Mouse (Mus musculus) 416B (cell line): ENCODE data around the gene Nanos2.

ENCODE experiments used
- DNase-seq: peaks from one replicate; pipeline ENCODE4 v3.0.0; 2011; ENCODE audit warnings: low read depth

The Nanos2 gene

DNA sequence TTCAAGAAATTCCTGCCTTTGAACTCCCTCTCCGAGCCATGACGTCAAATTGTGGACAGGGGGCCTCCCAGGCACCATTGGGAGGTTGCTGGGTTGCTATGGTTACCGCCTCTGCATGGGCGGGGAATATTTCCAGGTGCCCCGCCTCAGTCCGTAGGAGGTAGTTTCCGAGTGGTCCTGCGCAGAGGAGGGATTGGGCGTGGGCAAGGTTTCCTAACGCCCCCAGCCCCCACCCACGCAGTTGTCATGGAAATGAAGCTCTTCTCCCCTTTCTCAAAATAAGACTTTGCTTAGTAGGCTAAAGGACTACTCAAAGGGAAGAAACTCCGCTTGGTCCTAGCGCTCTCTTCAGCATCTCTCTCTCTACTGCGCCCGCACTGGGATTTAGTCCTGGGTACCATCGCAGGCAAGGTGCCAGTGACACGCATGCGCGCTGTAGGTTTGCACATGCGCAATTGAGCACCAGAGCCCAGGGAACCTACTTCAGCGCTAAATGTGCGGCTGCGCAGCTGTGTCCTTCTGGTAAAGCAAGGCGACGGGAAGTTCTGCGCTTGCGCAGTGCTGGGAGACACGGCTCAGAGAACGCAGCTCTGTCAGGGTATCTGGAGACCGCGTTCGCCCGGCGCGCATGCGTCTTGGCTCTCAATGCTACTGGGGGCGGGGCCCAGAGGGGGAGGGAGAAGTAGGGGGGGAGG lies 3.5 kb downstream of the Nanos2 start, which contains the start of gene Mypop:
Mypop (plus strand) TSS at position 645 of the 695 bp plus-strand sequence.
- DNase-seq, result peak; percentile 100

DNA sequence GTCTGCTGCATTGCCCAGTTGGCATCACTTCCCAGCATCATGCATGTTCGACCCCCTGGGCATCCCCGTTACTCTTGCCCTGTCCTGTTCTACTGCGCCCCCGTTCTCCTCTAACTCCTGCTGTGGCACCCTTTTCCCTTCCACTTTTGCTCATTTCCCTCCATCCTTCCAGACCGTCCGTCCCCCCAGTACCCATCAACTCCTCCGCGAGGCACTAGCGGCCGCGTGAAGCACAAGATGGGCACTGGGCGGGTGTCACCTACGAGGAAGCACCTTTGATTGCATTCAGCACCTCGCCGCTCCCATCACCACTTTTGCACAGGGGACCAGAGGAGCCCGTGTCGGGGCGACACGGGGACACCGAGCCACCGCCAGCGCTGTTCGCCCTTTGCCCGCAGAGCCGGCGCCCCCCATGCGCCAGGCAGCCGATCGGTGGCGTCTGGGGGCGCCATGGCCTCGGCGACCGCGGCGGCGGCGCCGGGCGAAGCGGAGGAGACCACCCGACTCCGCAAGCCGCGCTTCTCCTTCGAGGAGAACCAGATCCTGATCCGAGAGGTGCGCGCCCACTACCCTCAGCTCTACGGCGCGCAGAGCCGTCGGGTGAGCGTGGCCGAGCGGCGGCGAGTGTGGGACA lies 4.6 kb downstream of the Nanos2 start:
- DNase-seq, result no peak

DNA sequence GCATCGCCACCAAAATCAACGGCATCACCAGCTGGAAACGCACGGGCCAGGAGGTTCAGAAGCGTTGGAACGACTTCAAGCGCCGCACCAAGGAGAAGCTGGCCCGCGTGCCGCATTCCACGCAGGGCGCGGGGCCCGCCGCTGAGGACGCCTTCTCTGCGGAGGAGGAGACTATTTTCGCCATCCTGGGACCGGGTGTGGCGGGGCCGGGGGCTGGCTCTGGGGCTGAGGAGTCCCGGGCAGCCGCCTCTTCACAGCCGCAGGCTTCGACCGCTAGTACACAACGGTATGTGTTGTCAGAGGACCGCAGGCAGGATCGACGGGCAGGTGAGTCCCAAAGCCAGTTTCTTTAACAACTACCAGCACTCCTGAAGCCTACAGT lies 5.1 kb downstream of the Nanos2 start:
- no peak for DNase-seq

DNA sequence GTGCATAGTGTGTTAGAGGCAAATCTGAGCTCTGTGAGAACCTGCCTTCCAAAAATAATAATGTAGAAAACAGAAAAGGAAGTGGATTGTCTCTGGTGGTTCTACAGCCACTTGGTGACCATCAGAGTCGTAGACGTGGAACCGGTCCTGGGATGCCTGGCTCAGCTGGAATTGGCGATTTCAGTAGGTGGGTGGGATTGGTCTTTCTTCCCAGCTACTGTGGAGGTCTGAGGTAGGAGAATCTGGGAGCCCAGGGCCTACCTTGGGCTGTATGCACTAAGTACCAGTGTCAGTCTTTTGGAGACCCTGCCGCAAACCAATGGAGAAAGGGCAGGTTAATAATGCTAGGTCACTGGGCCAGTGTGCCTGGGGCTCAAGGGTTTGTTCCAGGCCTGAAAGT lies 5.8 kb downstream of the Nanos2 start:
- no peak for DNase-seq

DNA sequence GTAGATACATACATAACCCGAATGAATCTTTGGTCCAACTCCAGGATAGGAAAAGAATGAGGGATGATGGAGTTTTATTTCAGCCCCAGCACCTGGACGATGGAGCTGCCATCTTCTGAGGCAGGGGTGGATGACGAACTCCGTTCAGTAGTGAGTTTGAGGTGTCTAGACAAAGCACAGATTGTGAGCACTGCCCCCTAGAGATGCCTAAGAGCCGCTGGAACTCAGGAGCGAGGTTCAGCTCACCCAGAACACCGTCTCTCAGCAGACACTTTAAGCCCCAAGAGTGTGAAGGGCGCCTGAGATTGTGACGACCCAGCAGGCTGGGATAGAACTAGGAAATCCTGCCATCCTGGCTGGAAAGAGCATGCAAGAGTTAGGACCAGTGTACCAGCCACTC lies 11.6 kb downstream of the Nanos2 start:
- peak; percentile 15 for DNase-seq

DNA sequence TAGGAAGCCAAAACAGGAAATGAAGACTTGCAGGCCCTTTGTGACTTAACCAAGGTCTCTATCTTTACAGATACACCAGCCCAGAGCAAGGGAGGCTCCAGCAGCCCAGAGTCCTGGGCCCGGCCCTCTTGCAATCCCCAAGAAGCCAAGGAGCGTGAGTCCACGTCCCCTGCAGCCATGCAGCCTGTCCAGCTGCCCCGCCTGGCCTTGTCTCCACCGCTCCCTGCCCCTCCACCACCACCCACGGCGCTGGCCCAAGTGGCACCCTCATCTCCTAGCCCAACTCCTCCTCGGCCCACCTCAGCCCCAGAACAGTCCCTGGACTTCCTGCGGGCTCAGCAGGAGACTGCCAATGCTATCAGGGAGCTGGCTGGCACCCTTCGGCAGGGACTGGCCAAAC lies 13.2 kb downstream of the Nanos2 start:
- no peak for DNase-seq

DNA sequence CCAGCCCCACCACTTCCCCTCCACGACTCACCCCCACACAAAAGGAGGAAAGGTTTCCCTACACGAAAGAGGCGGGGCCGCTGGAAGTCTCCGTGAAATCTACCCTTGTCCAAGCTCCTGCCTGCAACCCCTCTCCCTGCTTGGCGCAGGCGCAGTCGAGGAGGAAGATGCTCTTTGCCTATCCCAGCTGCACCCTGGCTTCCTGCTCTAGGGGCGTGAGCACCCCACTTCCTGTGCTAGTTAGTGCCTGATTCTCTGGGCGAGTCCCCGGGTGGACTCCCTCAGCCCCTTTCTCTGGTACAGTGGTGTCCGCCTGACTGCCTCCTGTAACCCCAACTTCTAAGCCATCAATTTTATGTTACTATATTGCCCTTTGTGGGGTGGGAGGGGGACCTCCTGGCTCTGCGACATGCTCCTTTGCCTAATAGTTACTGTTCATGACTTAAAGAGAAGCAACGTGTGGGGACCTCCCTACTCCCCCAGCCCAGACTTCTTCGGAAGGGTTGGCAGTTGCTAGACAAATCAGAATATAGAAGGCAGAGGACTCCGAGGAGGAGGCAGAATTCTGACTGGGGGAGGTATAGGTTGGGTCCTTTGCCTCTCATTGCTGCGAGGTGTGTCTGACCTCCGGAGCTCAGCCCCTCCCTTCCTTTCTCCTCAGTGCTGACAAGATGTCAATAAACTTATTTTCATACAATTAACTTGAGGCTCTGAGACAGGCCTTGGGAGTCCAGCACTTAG lies 14.0 kb downstream of the Nanos2 start:
- DNase-seq, result peak; percentile 81

DNA sequence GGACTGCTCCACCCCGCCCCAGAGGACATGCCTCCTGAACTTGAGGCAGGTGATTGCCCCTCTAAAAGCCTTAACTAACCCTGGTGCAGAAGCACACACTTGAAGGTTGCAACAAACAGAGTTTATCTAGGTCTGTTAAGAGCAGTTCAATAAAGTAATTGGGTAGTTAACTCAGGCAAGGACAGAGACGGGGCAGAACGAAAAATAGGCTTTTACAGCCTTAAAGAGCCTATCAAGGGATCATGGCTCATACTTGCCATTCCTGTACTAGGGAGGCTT lies 14.5 kb downstream of the Nanos2 start:
- DNase-seq, result no peak

DNA sequence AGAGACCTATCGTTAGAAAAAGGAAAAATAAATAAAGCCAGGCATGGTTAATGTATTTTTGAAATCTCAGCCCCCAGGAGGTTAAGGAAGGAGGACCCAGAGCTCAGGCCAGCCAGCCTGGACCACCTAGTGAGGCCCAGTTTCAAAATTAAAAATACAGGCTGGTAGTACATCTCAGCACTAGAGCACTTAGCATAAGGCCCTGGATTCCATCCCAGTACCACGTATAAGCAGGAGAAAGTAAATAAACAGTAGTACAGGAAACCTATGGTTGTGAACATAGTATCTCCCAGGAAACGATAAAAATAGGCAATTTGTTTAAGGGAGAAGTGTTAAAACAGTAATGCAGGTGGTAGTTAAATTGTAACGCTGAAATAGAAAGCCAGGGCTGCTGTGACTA lies 14.9 kb downstream of the Nanos2 start:
- DNase-seq, result peak; percentile 12

DNA sequence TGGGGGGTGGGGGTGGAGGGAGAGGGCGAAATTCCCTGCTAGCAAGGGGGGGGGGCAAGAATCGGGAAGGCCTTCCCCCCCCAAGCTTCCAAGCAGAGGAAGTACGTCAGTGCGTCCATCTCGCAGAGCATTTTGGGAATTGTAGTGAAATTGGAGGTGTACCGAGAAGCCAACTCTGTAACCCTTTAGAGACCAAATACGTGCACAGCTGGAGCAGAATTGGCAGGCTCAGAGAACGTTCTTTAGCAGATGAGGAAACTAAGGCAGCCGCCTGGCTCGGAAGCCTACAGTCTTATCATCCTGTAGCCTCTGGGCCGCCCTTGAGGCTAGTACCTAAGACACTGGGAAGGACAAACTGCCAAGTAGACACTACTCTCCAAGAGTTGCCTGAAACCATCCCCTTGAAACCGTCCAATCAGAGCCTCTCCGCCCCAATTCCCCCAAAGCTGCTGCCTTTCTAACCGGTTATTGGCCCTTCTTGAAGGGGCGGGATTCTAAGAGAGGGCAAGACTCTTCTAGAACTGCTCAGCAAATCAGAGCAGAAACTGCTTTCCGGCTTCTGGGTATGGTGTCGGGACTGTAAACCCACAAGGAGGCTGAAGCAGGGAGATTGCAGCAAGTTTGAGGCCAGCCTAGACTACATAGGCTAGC lies 15.8 kb downstream of the Nanos2 start:
- peak; percentile 97 for DNase-seq

DNA sequence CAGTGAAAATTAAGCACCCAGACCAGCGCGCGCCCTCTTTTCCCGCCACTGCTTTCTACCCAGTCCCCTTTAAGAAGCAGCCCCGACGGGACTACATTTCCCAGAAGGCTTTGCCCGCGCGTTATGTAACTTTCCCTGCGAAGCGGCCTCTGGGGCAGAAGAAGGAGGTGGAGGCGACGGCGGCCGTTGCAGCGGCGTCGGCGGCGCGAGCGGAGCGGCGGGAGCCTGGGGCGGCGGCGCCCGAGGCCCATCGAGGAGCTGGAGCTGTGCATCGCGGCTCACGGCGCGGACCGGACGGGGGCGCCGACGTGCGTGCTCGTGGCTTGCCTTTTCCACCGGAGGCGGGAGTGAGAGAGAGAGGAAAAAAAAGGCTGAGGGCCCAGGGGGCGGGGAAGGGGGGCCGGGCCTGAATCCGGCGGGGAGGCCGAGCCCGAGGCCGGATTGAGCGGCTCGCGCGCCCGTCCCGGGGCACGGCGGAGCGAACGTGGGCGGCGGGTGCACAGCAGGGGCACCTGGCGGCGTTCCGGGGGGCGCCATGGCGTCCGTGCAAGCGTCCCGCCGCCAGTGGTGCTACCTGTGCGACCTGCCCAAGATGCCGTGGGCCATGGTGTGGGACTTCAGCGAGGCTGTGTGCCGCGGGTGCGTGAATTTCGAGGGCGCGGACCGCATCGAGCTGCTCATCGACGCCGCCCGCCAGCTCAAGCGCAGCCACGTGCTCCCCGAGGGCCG lies 16.9 kb downstream of the Nanos2 start, which contains the start of gene Irf2bp1:
Irf2bp1 (plus strand) TSS at position 143 of the 729 bp plus-strand sequence.
- peak; percentile 95 for DNase-seq

DNA sequence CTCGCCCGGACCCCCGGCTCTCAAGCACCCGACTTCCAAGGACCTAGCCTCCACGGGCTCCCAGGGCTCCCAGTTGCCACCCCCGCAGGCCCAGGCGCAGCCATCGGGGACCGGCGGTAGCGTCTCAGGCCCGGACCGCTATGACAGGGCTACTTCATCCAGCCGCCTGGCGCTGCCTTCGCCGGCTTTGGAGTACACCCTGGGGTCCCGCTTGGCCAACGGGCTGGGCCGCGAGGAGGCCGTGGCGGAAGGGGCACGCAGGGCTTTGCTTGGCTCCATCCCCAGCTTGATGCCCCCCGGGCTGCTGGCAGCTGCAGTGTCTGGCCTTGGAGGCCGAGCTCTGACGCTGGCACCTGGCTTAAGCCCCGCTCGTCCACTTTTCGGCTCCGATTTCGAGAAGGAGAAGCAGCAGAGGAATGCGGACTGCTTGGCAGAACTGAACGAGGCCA lies 17.5 kb downstream of the Nanos2 start:
- DNase-seq, result no peak

DNA sequence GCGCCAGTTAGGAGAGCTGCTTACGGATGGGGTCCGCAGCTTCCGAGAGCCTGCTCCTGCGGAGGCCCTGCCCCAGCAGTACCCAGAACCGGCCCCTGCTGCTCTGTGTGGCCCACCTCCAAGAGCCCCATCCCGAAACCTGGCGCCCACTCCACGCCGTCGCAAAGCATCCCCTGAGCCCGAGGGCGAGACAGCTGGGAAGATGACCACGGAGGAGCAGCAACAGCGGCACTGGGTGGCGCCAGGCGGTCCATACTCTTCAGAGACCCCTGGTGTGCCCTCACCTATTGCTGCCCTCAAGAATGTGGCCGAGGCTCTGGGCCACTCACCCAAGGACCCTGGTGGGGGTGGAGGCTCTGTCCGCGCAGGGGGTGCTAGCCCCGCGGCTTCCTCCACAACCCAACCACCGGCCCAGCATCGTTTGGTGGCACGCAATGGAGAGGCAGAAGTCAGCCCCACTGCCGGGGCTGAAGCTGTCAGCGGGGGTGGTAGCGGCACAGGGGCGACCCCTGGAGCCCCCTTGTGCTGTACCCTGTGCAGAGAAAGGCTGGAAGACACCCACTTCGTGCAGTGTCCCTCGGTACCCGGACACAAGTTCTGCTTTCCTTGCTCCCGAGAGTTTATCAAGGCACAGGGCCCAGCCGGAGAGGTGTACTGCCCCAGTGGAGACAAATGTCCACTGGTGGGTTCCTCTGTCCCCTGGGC lies 18.4 kb downstream of the Nanos2 start:
- DNase-seq, result no peak

DNA sequence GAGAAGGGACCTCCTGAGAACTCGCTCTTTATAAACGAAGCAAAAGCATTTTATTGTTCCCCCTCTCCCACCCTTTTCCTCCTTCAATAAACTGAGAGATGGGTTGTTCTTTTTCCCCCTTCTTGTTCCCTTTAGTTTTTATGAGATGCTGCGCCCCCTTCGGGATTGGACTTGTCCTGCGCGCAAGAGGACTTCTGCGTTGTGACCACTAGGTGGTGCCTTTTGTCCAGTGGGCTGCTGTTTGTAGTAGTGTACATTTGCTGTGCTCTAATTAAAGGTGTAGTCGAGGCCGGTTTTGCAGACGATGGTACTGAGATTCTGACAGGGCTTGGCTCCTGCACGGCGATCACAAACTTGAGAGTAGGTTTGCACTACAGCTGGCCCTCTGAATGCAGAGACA lies 19.3 kb downstream of the Nanos2 start:
- peak; percentile 93 for DNase-seq

DNA sequence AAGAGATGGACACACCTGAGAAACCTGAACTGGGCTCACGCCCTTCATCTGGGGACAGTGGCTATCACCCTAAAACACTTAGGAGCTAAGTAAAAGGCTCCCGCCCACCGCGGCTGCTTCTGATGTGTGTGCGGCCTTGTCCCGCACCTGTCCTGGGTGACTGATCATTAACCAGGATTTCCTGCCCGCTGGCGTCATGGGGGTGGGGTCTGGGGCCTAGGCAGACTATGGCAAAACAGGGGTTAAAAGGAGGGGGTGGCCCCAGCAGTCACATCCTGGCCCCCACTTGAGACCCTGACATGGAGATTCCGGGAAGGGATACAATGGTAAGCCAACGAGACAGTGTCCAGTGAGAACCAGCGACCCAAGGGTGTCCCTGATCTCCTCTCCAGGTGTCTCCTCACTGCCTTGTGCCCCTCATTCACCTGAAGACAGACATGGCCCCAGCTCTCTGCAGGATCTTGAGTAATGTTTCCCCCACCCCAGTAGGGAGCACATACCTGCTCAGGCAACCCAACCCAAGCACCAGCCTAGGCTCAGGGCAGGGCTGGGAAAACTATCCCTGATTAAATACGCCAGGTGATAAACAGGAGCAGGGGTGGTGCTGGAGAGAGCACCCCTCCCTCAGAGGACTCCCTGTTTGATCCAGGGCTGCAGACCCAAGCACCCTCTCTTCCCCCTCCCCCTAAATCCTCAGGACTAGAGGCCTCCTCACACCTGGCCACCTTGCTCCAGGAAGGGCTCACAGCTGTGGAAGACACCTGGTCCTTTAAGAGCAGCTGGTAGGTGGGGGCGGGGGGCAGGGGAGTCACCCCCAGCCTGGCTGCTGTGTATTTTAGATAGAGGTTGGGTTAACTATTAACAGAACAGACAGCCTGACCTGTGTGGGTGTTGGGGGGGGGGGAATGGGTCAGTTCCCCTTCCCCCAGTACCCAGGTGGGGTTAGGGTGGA lies 20.1 kb downstream of the Nanos2 start:
- DNase-seq, result no peak

DNA sequence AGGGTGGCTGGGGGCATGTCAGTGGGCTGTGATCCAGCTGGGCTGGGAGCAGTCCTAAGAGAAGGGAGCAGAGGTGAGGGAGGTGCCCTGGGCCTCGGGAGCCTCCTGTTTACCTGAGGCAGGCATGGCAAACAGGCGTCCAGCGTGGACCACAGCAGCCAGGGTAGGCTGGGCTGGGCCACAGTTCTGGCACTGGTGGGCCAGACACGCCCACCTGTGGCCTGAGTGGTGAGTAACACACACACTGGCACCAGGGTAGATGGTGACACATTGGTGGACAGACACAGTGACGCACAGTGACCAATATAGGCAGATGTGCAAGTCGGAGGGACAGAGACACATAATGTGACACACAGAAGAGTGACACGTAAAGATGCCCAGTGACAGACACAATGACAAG lies 23.4 kb downstream of the Nanos2 start:
- peak; percentile 60 for DNase-seq

DNA sequence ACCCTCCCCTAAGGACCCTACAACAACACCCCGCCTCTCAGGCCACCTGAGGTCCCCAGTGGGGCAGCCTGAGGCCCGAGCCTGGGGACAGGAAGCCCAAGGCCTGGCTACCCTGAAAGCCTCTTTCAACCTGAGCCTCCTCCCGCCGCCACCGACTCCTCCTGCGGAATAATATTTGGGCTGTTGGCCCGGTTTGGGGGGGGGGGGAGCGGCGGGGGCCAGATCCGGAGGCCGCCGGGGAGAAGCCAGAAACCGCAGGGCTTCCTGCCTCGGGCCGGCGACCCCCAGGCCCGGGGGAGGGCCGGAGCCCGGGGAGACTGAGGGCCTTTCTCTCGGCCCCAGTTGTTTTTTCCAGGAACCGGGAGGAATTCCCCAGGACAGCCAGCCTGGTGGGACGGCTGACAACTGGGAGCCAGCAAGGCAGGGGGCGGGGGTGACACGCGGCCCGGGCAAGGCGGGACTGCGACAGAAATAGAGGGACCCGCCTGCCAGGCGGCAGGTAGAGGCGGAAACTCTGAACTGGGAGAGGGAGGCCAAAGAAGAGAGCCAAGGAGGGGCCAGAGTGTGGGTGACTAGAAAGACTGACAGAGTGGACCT lies 24.9 kb downstream of the Nanos2 start:
- peak; percentile 51 for DNase-seq

DNA sequence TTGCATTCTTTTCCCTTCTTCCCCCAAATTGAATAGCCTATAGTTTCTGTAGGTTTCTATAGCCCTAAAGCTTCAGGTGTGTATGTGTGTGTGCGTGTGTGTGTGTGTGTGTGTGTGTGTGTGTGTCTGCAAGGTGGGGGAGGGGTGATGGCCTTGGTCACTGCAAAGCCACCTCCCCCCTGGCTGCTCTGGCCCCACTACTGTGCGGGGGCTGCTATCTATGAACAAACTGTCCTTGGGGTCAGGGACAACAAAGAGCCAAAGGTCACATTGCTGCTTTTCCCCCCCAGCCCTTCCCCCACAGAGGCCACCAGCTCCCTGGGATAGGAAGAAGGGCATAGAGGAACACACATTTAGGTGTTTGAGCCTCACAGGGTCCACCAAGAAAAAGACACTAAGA lies 25.7 kb downstream of the Nanos2 start:
- DNase-seq, result no peak

DNA sequence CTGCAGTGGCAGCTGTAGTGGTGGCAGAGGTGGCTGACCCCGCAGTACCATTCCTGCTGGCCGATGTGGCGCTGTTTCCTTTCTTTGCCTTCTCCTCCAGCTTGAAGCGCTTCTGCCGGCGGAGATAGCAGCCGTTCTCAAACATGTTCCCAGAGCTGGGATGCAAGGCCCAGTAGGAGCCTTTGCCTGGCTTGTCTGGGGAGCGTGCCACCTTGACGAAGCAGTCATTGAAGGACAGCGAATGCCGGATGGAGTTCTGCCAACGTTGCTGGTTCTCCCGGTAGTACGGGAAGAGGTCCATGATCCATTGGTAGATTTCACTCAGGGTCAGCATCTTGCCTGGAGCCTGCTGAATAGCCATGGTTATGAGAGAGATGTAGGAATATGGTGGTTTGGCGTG lies 27.3 kb downstream of the Nanos2 start:
- DNase-seq, result no peak

DNA sequence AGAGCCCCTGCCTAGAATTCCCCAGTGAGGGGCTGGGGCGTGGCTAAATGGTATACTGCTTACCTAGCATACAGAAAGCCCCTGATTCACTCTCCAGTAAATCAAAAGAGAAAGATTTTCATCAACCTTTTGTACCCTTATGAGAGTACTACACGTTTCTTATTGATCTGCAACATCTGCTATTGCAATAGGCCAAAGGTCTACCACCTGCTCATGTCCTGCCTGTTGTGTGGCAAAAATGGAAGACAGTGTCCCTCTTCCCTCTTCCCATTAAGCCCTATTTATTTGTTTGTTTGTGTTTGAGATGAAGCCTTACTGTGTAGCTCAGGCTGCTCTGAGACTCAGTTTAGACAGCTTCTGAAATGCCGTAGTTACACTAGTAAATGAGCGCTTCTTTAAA lies 28.8 kb downstream of the Nanos2 start:
- no peak for DNase-seq
